Mouse (Mus musculus): ENCODE measurements at regions not wholly inside any gene's neighbourhood (a gene's known extent, or its start where the extent isn't known, plus 50 kb on each side); places are given as distances from the start of the nearest gene placed in this dataset.

- ATAC-seq (ENCODE audit: insufficient read depth, low FRiP score, low read depth), result no peak
- Histone ChIP-seq H3K4me1 (no peaks in the 10 kb centered on the region), H3K27me3 (replicated peaks) (no peaks in the 10 kb centered on the region), H3K4me3 (replicated peaks) (no peak overlapping the region), H3K9ac (no peak overlapping the region), H3K9me3 (no peaks in the 10 kb centered on the region), H3K36me3 (no peaks in the 10 kb centered on the region), H3K4me2 (no peak overlapping the region), H3K27ac (no peak overlapping the region)
- 0% methylated on average over 1 of the region's 1 CpGs for WGBS
Observed at GRCm38 (mm10) chr10:51792030-51792429, 114.5 kb downstream of the Rfx6 start.

GRCm38 (mm10) chr10:51793876-51794275 is 116.3 kb downstream of the Rfx6 start:
- Histone ChIP-seq H3K36me3 (no peaks in the 10 kb centered on the region), H3K27ac (no peak overlapping the region), H3K27me3 (replicated peaks) (no peaks in the 10 kb centered on the region), H3K4me2 (no peak overlapping the region), H3K9ac (no peak overlapping the region), H3K4me3 (replicated peaks) (no peak overlapping the region), H3K4me1 (no peaks in the 10 kb centered on the region), H3K9me3 (no peaks in the 10 kb centered on the region)
- 88% methylated on average over 7 of the region's 7 CpGs for WGBS
- ATAC-seq (ENCODE audit: insufficient read depth, low FRiP score, low read depth), result no peak

- no peak for ATAC-seq (ENCODE audit: insufficient read depth, low FRiP score, low read depth)
- Histone ChIP-seq H3K4me1 (no peaks in the 10 kb centered on the region), H3K4me3 (replicated peaks) (no peak overlapping the region), H3K9ac (no peak overlapping the region), H3K27me3 (replicated peaks) (no peaks in the 10 kb centered on the region), H3K36me3 (no peaks in the 10 kb centered on the region), H3K9me3 (no peaks in the 10 kb centered on the region), H3K27ac (no peak overlapping the region), H3K4me2 (no peak overlapping the region)
- WGBS, result 73% methylated on average over 1 of the region's 1 CpGs
Observed at GRCm38 (mm10) chr10:51816626-51817025, 139.1 kb downstream of the Rfx6 start.

- no peaks in the 10 kb centered on the region for H3K9me3 ChIP-seq
- 91% methylated on average over 2 of the region's 2 CpGs for WGBS
- H3K36me3 ChIP-seq, result no peaks in the 10 kb centered on the region
- H3K4me3 ChIP-seq (replicated peaks), result no peak overlapping the region
- no peak overlapping the region for H3K4me2 ChIP-seq
- ATAC-seq (ENCODE audit: insufficient read depth, low FRiP score, low read depth), result no peak
- H3K4me1 ChIP-seq, result no peaks in the 10 kb centered on the region
- no peak overlapping the region for H3K27ac ChIP-seq
- H3K27me3 ChIP-seq (replicated peaks), result no peaks in the 10 kb centered on the region
- no peak overlapping the region for H3K9ac ChIP-seq
Observed at GRCm38 (mm10) chr10:51823900-51824299, 146.3 kb downstream of the Rfx6 start.

- Histone ChIP-seq H3K9me3 (no peaks in the 10 kb centered on the region), H3K27me3 (replicated peaks) (no peaks in the 10 kb centered on the region), H3K4me2 (no peak overlapping the region), H3K27ac (no peak overlapping the region), H3K4me3 (replicated peaks) (no peak overlapping the region), H3K4me1 (no peaks in the 10 kb centered on the region), H3K36me3 (no peaks in the 10 kb centered on the region), H3K9ac (no peak overlapping the region)
- ATAC-seq (ENCODE audit: insufficient read depth, low FRiP score, low read depth), result no peak
- 79% methylated on average over 6 of the region's 6 CpGs for WGBS
Observed at GRCm38 (mm10) chr10:51826431-51826964, 148.9 kb downstream of the Rfx6 start.

- H3K27me3 ChIP-seq (replicated peaks), result no peaks in the 10 kb centered on the region
- no peak for ATAC-seq (ENCODE audit: insufficient read depth, low FRiP score, low read depth)
Observed at GRCm38 (mm10) chr10:51832459-51832858, 154.9 kb downstream of the Rfx6 start.

GRCm38 (mm10) chr10:51843099-51843498 is 165.5 kb downstream of the Rfx6 start:
- Histone ChIP-seq H3K36me3 (no peaks in the 10 kb centered on the region), H3K27ac (no peak overlapping the region), H3K9ac (no peak overlapping the region), H3K4me3 (replicated peaks) (no peak overlapping the region), H3K4me1 (no peaks in the 10 kb centered on the region), H3K27me3 (replicated peaks) (no peaks in the 10 kb centered on the region), H3K9me3 (no peaks in the 10 kb centered on the region), H3K4me2 (no peak overlapping the region)
- no peak for ATAC-seq (ENCODE audit: insufficient read depth, low FRiP score, low read depth)
- 70% methylated on average over 1 of the region's 1 CpGs for WGBS

More at GRCm38 (mm10) chr10:51832459-51832858, 154.9 kb downstream of the Rfx6 start:
- 33% methylated on average over 4 of the region's 4 CpGs for WGBS
- H3K4me3 ChIP-seq (replicated peaks), result no peak overlapping the region
- no peak overlapping the region for H3K27ac ChIP-seq
- H3K36me3 ChIP-seq, result no peaks in the 10 kb centered on the region
- H3K9ac ChIP-seq, result no peak overlapping the region
- no peaks in the 10 kb centered on the region for H3K4me1 ChIP-seq
- no peaks in the 10 kb centered on the region for H3K9me3 ChIP-seq
- no peak overlapping the region for H3K4me2 ChIP-seq

GRCm38 (mm10) chr10:51846287-51846686 is 168.7 kb downstream of the Rfx6 start:
- Histone ChIP-seq H3K27me3 (replicated peaks) (no peaks in the 10 kb centered on the region), H3K9me3 (no peaks in the 10 kb centered on the region), H3K4me2 (no peak overlapping the region), H3K9ac (no peak overlapping the region), H3K4me1 (no peaks in the 10 kb centered on the region), H3K27ac (no peak overlapping the region), H3K4me3 (replicated peaks) (no peak overlapping the region), H3K36me3 (no peaks in the 10 kb centered on the region)
- no peak for ATAC-seq (ENCODE audit: insufficient read depth, low FRiP score, low read depth)
- 71% methylated on average over 4 of the region's 4 CpGs for WGBS

GRCm38 (mm10) chr10:51869409-51869808 is 152.9 kb upstream of the Vgll2 start:
- no peak overlapping the region for H3K4me2 ChIP-seq
- no peaks in the 10 kb centered on the region for H3K36me3 ChIP-seq
- WGBS, result 64% methylated on average over 3 of the region's 3 CpGs
- H3K4me1 ChIP-seq, result no peaks in the 10 kb centered on the region
- H3K4me3 ChIP-seq (replicated peaks), result no peak overlapping the region
- H3K27ac ChIP-seq, result no peak overlapping the region
- ATAC-seq (ENCODE audit: insufficient read depth, low FRiP score, low read depth), result no peak
- H3K9ac ChIP-seq, result no peak overlapping the region
- no peaks in the 10 kb centered on the region for H3K27me3 ChIP-seq (replicated peaks)
- no peaks in the 10 kb centered on the region for H3K9me3 ChIP-seq

- Histone ChIP-seq H3K4me2 (no peak overlapping the region), H3K9ac (no peak overlapping the region), H3K27ac (no peak overlapping the region), H3K4me1 (no peaks in the 10 kb centered on the region), H3K27me3 (replicated peaks) (no peaks in the 10 kb centered on the region), H3K9me3 (no peaks in the 10 kb centered on the region), H3K4me3 (replicated peaks) (no peak overlapping the region), H3K36me3 (no peaks in the 10 kb centered on the region)
- no peak for ATAC-seq (ENCODE audit: insufficient read depth, low FRiP score, low read depth)
- whole genome bisulfite sequencing, result 41% methylated on average over 10 of the region's 10 CpGs
Observed at GRCm38 (mm10) chr10:51911066-51911691, 111.1 kb upstream of the Vgll2 start.

GRCm38 (mm10) chr10:51912096-51912495 is 110.2 kb upstream of the Vgll2 start:
- no peaks in the 10 kb centered on the region for H3K27me3 ChIP-seq (replicated peaks)
- no peak overlapping the region for H3K4me3 ChIP-seq (replicated peaks)
- no peaks in the 10 kb centered on the region for H3K36me3 ChIP-seq
- H3K9ac ChIP-seq, result no peak overlapping the region
- H3K27ac ChIP-seq, result no peak overlapping the region
- 57% methylated on average over 1 of the region's 1 CpGs for WGBS
- no peaks in the 10 kb centered on the region for H3K9me3 ChIP-seq
- no peak overlapping the region for H3K4me2 ChIP-seq
- H3K4me1 ChIP-seq, result no peaks in the 10 kb centered on the region
- ATAC-seq (ENCODE audit: insufficient read depth, low FRiP score, low read depth), result no peak

GRCm38 (mm10) chr10:51926644-51927043 is 95.7 kb upstream of the Vgll2 start:
- no peak overlapping the region for H3K9ac ChIP-seq
- no peak for ATAC-seq (ENCODE audit: insufficient read depth, low FRiP score, low read depth)
- no peak overlapping the region for H3K4me3 ChIP-seq (replicated peaks)
- H3K36me3 ChIP-seq, result no peaks in the 10 kb centered on the region
- no peaks in the 10 kb centered on the region for H3K4me1 ChIP-seq
- H3K27ac ChIP-seq, result no peak overlapping the region
- no peaks in the 10 kb centered on the region for H3K9me3 ChIP-seq
- no peaks in the 10 kb centered on the region for H3K27me3 ChIP-seq (replicated peaks)
- H3K4me2 ChIP-seq, result no peak overlapping the region
- WGBS, result 71% methylated on average over 2 of the region's 2 CpGs

- Histone ChIP-seq H3K9ac (no peak overlapping the region), H3K27ac (no peak overlapping the region), H3K9me3 (no peaks in the 10 kb centered on the region), H3K4me3 (replicated peaks) (no peak overlapping the region), H3K36me3 (no peaks in the 10 kb centered on the region), H3K4me1 (no peaks in the 10 kb centered on the region), H3K27me3 (replicated peaks) (no peaks in the 10 kb centered on the region), H3K4me2 (no peak overlapping the region)
- ATAC-seq (ENCODE audit: insufficient read depth, low FRiP score, low read depth), result no peak
- 85% methylated on average over 6 of the region's 6 CpGs for WGBS
Observed at GRCm38 (mm10) chr10:51929341-51929740, 93.0 kb upstream of the Vgll2 start.

All from stomach, embryonic 15.5 days (tissue).